Mouse (Mus musculus): ENCODE results near the gene Tpsg1. TPM values are rescaled to one million over a fixed set of nuclear protein-coding genes. Genes with fewer than 3 reads are reported as not detected.

Gene Tpsg1
- 0.17 and 0.65 TPM in 2 replicates for polyA plus RNA-seq (2012; rRNA removed)

- Histone ChIP-seq H3K4me1 (ENCODE audit: control insufficient read depth, insufficient read depth, low read length) (no peaks in the 10 kb centered on the region), H3K4me3 (replicated peaks; ENCODE audit: extremely low read depth, low read depth, low read length) (no peak within 1 kb of the TSS)
- 73% methylated on average over 3 of the region's 3 CpGs for WGBS
- TF ChIP-seq POLR2A (IDR thresholded peaks at IDR 0.05; ENCODE audit: borderline replicate concordance, extremely low read depth, low read depth, low read length) (no peak), CTCF (IDR thresholded peaks at IDR 0.05; ENCODE audit: insufficient read depth, low read length) (no peak)
- DNase-seq: no peak
Observed at GRCm38 (mm10) chr17:25368973-25369372, at the start of gene Tpsg1. Gene Tpsg1 (plus strand): TSS chr17:25369273.

GRCm38 (mm10) chr17:25320819-25321218, 48.3 kb upstream of the Tpsg1 start:
- no peak for DNase-seq
- no peak overlapping the region for H3K4me3 ChIP-seq (replicated peaks; ENCODE audit: extremely low read depth, low read depth, low read length)
- TF ChIP-seq CTCF (IDR thresholded peaks at IDR 0.05; ENCODE audit: insufficient read depth, low read length): no peak
- TF ChIP-seq POLR2A (IDR thresholded peaks at IDR 0.05; ENCODE audit: borderline replicate concordance, extremely low read depth, low read depth, low read length): no peak
- no peaks in the 10 kb centered on the region for H3K4me1 ChIP-seq (ENCODE audit: control insufficient read depth, insufficient read depth, low read length)
- 72% methylated on average over 8 of the region's 8 CpGs for WGBS

- TF ChIP-seq POLR2A (IDR thresholded peaks at IDR 0.05; ENCODE audit: borderline replicate concordance, extremely low read depth, low read depth, low read length): no peak
- no peak for TF ChIP-seq CTCF (IDR thresholded peaks at IDR 0.05; ENCODE audit: insufficient read depth, low read length)
- Histone ChIP-seq H3K4me3 (replicated peaks; ENCODE audit: extremely low read depth, low read depth, low read length) (no peak overlapping the region), H3K4me1 (ENCODE audit: control insufficient read depth, insufficient read depth, low read length) (no peaks in the 10 kb centered on the region)
- no peak for DNase-seq
- WGBS: 12% methylated on average over 2 of the region's 2 CpGs
Observed at GRCm38 (mm10) chr17:25322930-25323329, 46.1 kb upstream of the Tpsg1 start.

- 48% methylated on average over 9 of the region's 9 CpGs for WGBS
- Histone ChIP-seq H3K4me1 (ENCODE audit: control insufficient read depth, insufficient read depth, low read length) (no peaks in the 10 kb centered on the region), H3K4me3 (replicated peaks; ENCODE audit: extremely low read depth, low read depth, low read length) (no peak overlapping the region)
- no peak for DNase-seq
- TF ChIP-seq POLR2A (IDR thresholded peaks at IDR 0.05; ENCODE audit: borderline replicate concordance, extremely low read depth, low read depth, low read length) (no peak), CTCF (IDR thresholded peaks at IDR 0.05; ENCODE audit: insufficient read depth, low read length) (no peak)
Observed at GRCm38 (mm10) chr17:25332321-25332720, 36.8 kb upstream of the Tpsg1 start.

GRCm38 (mm10) chr17:25333943-25334342, 35.1 kb upstream of the Tpsg1 start:
- Histone ChIP-seq H3K4me3 (replicated peaks; ENCODE audit: extremely low read depth, low read depth, low read length) (no peak overlapping the region), H3K4me1 (ENCODE audit: control insufficient read depth, insufficient read depth, low read length) (no peaks in the 10 kb centered on the region)
- DNase-seq: peak; percentile 45
- no peak for TF ChIP-seq POLR2A (IDR thresholded peaks at IDR 0.05; ENCODE audit: borderline replicate concordance, extremely low read depth, low read depth, low read length)
- peak; percentile 86 for TF ChIP-seq CTCF (IDR thresholded peaks at IDR 0.05; ENCODE audit: insufficient read depth, low read length)
- 4% methylated on average over 8 of the region's 8 CpGs for WGBS

GRCm38 (mm10) chr17:25338218-25338617, 30.9 kb upstream of the Tpsg1 start:
- WGBS: 80% methylated on average over 4 of the region's 4 CpGs
- Histone ChIP-seq H3K4me3 (replicated peaks; ENCODE audit: extremely low read depth, low read depth, low read length) (no peak overlapping the region), H3K4me1 (ENCODE audit: control insufficient read depth, insufficient read depth, low read length) (no peaks in the 10 kb centered on the region)
- DNase-seq: no peak
- TF ChIP-seq CTCF (IDR thresholded peaks at IDR 0.05; ENCODE audit: insufficient read depth, low read length) (no peak), POLR2A (IDR thresholded peaks at IDR 0.05; ENCODE audit: borderline replicate concordance, extremely low read depth, low read depth, low read length) (no peak)

- TF ChIP-seq POLR2A (IDR thresholded peaks at IDR 0.05; ENCODE audit: borderline replicate concordance, extremely low read depth, low read depth, low read length): no peak
- TF ChIP-seq CTCF (IDR thresholded peaks at IDR 0.05; ENCODE audit: insufficient read depth, low read length): no peak
- WGBS: 84% methylated on average over 6 of the region's 6 CpGs
- H3K4me1 ChIP-seq (ENCODE audit: control insufficient read depth, insufficient read depth, low read length): no peaks in the 10 kb centered on the region
- H3K4me3 ChIP-seq (replicated peaks; ENCODE audit: extremely low read depth, low read depth, low read length): no peak overlapping the region
- DNase-seq: no peak
Observed at GRCm38 (mm10) chr17:25340003-25340402, 29.1 kb upstream of the Tpsg1 start.

- no peak overlapping the region for H3K4me3 ChIP-seq (replicated peaks; ENCODE audit: extremely low read depth, low read depth, low read length)
- no peak for TF ChIP-seq POLR2A (IDR thresholded peaks at IDR 0.05; ENCODE audit: borderline replicate concordance, extremely low read depth, low read depth, low read length)
- no peak for TF ChIP-seq CTCF (IDR thresholded peaks at IDR 0.05; ENCODE audit: insufficient read depth, low read length)
- 60% methylated on average over 3 of the region's 3 CpGs for WGBS
- no peaks in the 10 kb centered on the region for H3K4me1 ChIP-seq (ENCODE audit: control insufficient read depth, insufficient read depth, low read length)
- no peak for DNase-seq
Observed at GRCm38 (mm10) chr17:25341490-25341889, 27.6 kb upstream of the Tpsg1 start.

- WGBS: 78% methylated on average over 4 of the region's 4 CpGs
- H3K4me3 ChIP-seq (replicated peaks; ENCODE audit: extremely low read depth, low read depth, low read length): no peak within 1 kb of the TSS
- no peak for DNase-seq
- no peaks in the 10 kb centered on the region for H3K4me1 ChIP-seq (ENCODE audit: control insufficient read depth, insufficient read depth, low read length)
- TF ChIP-seq POLR2A (IDR thresholded peaks at IDR 0.05; ENCODE audit: borderline replicate concordance, extremely low read depth, low read depth, low read length): no peak
- TF ChIP-seq CTCF (IDR thresholded peaks at IDR 0.05; ENCODE audit: insufficient read depth, low read length): no peak
Observed at GRCm38 (mm10) chr17:25345462-25345861, 23.6 kb upstream of the Tpsg1 start, which contains the start of gene Tpsab1. Gene Tpsab1 (minus strand): TSS chr17:25345562.

GRCm38 (mm10) chr17:25361291-25361690, 7.8 kb upstream of the Tpsg1 start:
- 56% methylated on average over 2 of the region's 2 CpGs for WGBS
- TF ChIP-seq POLR2A (IDR thresholded peaks at IDR 0.05; ENCODE audit: borderline replicate concordance, extremely low read depth, low read depth, low read length): no peak
- TF ChIP-seq CTCF (IDR thresholded peaks at IDR 0.05; ENCODE audit: insufficient read depth, low read length): no peak
- H3K4me3 ChIP-seq (replicated peaks; ENCODE audit: extremely low read depth, low read depth, low read length): no peak overlapping the region
- DNase-seq: no peak
- no peaks in the 10 kb centered on the region for H3K4me1 ChIP-seq (ENCODE audit: control insufficient read depth, insufficient read depth, low read length)
